Mouse (Mus musculus): ENCODE data around the gene Nudt4. TPM values are rescaled to one million over a fixed set of nuclear protein-coding genes. Genes with fewer than 3 reads are reported as not detected.

The Nudt4 gene
- polyA plus RNA-seq, 1 experiment: 15.9 TPM

DNA sequence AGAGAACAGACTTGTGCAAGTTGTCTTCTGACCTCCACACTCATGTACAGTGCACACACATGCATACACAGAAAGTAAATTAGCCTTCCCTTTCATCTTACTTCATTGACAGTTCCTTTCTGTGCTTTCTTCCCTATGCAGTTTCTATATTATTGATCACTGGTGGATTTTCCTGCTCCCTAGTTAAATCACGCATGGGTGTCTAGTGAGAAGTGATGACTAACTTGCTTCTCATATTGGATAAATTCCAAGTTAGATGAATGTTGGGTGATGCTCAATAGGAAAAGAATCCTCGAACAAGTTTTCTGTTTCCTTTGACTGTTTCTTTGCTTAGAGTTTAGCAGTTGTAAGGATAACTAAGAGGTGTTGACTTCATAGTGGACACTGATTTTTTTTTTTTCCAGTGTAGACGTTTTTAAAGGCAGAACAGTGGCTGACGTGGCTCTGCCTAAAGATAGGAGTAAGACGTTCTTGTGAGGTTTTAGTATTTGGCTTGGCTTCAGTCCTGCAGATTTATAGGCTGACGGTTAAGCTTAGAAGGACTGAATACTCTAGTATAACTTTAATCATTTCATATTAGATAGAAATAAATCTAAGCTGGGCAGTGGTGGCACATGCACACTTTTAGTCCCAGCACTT lies 38.8 kb downstream of the Nudt4 start:
- TF ChIP-seq POLR2A (IDR thresholded peaks at IDR 0.05; ENCODE audit: control insufficient read depth, extremely low read depth, insufficient read depth, low read length, poor library complexity): no peak
- no peak for TF ChIP-seq CTCF (IDR thresholded peaks at IDR 0.05; ENCODE audit: borderline replicate concordance, control insufficient read depth, extremely low read depth, insufficient read depth, low read length, poor library complexity)
- WGBS: 89% methylated on average over 6 of the region's 6 CpGs

GRCm38 (mm10) chr10:95517656-95518055 lies 46.3 kb downstream of the Nudt4 start:
- WGBS: 97% methylated on average over 6 of the region's 6 CpGs
- no peak for TF ChIP-seq POLR2A (IDR thresholded peaks at IDR 0.05; ENCODE audit: control insufficient read depth, extremely low read depth, insufficient read depth, low read length, poor library complexity)
- TF ChIP-seq CTCF (IDR thresholded peaks at IDR 0.05; ENCODE audit: borderline replicate concordance, control insufficient read depth, extremely low read depth, insufficient read depth, low read length, poor library complexity): no peak
- no peaks in the 10 kb centered on the region for H3K36me3 ChIP-seq (ENCODE audit: control insufficient read depth, insufficient read depth, low read length)
- no peaks in the 10 kb centered on the region for H3K27me3 ChIP-seq (ENCODE audit: control insufficient read depth, insufficient read depth, low read length)
- H3K4me3 ChIP-seq (ENCODE audit: control insufficient read depth, insufficient read depth, low read length): no peak overlapping the region
- no peak overlapping the region for H3K27ac ChIP-seq (ENCODE audit: control insufficient read depth, insufficient read depth, low read length)
- DNase-seq: no peak
- H3K4me1 ChIP-seq (replicated peaks; ENCODE audit: control insufficient read depth, insufficient read depth, low read length): peaks cover 10% of the 10 kb centered on the region

More for the DNA sequence above, 38.8 kb downstream of the Nudt4 start:
- no peak overlapping the region for H3K27ac ChIP-seq (ENCODE audit: control insufficient read depth, insufficient read depth, low read length)
- H3K36me3 ChIP-seq (ENCODE audit: control insufficient read depth, insufficient read depth, low read length): no peaks in the 10 kb centered on the region
- no peaks in the 10 kb centered on the region; the same call in 1 of the 2 replicates for H3K4me1 ChIP-seq (replicated peaks; ENCODE audit: control insufficient read depth, insufficient read depth, low read length)
- H3K27me3 ChIP-seq (ENCODE audit: control insufficient read depth, insufficient read depth, low read length): no peaks in the 10 kb centered on the region
- H3K4me3 ChIP-seq (ENCODE audit: control insufficient read depth, insufficient read depth, low read length): no peak overlapping the region
- DNase-seq: no peak

DNA sequence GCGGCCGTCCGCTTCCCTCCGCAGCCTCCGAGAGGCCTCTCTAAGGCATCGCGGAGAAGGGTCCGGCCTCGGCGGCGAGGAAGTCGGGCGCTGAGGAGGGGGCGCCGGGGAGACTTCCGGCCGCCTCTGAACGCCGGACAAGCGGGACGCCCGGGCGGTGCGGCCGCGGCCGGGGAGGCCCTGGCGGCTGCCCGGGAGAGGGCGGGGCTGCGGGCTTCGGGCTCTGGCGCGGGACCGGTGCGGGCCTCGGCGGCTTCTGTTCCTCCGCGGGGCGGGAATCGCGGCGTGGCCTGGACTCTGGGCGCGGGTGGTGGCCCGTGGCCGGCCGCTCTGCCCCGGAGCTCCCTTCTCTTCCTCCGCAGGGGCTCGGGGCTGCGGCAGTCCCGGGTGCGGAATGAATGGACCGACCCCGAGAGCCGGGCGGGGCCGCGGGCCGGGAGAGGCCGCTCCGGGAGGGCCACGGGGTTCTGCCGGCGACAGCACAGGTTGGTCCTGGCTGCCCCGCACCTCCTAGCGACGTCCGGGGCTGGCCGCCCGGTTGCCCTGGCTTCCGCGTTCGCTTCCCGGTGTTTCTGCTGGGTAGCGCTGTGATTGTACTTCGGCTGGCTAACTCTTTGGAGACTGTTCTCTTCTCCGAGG lies 48.5 kb downstream of the Nudt4 start:
- WGBS: under 1% methylated on average over 79 of the region's 80 CpGs
- peaks cover 10% of the 10 kb centered on the region for H3K4me1 ChIP-seq (replicated peaks; ENCODE audit: control insufficient read depth, insufficient read depth, low read length)
- no peaks in the 10 kb centered on the region for H3K27me3 ChIP-seq (ENCODE audit: control insufficient read depth, insufficient read depth, low read length)
- DNase-seq: peak; percentile 57
- no peak overlapping the region for H3K27ac ChIP-seq (ENCODE audit: control insufficient read depth, insufficient read depth, low read length)
- H3K4me3 ChIP-seq (ENCODE audit: control insufficient read depth, insufficient read depth, low read length): peak overlapping the region; percentile 79
- no peaks in the 10 kb centered on the region for H3K36me3 ChIP-seq (ENCODE audit: control insufficient read depth, insufficient read depth, low read length)
- TF ChIP-seq CTCF (IDR thresholded peaks at IDR 0.05; ENCODE audit: borderline replicate concordance, control insufficient read depth, extremely low read depth, insufficient read depth, low read length, poor library complexity) (no peak), POLR2A (IDR thresholded peaks at IDR 0.05; ENCODE audit: control insufficient read depth, extremely low read depth, insufficient read depth, low read length, poor library complexity) (no peak; the same call in 1 of the 2 replicates)

DNA sequence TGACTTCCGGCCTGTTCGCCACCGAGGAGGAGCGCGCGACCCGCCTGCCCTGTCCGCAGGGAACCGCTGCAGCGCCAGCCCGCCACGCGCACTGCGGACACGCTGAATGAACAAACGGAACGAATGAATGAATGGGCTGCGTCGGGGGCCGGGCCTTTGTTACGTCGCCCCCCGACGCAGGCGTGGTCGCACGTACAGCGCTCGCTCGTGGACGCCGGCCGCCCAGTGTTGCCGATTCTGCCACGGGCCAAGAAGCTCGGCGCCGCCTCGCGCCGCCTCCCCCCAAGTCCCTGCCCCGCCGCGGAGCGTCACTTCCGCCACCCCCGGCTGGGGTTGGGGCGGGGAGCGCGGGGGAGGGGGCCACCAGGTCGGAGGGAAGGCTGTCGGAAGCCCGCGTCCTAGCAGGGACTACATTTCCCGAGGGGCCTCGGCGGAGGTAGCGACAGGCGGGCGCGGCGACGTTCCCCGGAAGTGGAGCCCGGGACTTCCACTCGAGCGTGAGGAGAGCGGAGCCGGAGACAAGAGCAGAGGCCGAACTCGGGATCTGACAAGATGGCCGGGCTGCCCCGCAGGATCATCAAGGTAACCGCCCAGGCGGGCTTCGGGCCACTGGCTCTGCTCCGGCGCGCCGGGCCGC lies 49.2 kb downstream of the Nudt4 start, which contains the start of gene Ube2n:
Ube2n (plus strand) TSS at position 490 of the 637 bp plus-strand sequence.
- WGBS: under 1% methylated on average over 81 of the region's 81 CpGs
- Histone ChIP-seq H3K4me3 (ENCODE audit: control insufficient read depth, insufficient read depth, low read length) (peak within 1 kb of the TSS; percentile 79), H3K36me3 (ENCODE audit: control insufficient read depth, insufficient read depth, low read length) (no peaks in the 10 kb centered on the region), H3K4me1 (replicated peaks; ENCODE audit: control insufficient read depth, insufficient read depth, low read length) (peaks cover 10% of the 10 kb centered on the region), H3K27me3 (ENCODE audit: control insufficient read depth, insufficient read depth, low read length) (no peaks in the 10 kb centered on the region), H3K27ac (ENCODE audit: control insufficient read depth, insufficient read depth, low read length) (no peak within 1 kb of the TSS)
- DNase-seq: peak; percentile 97
- TF ChIP-seq POLR2A (IDR thresholded peaks at IDR 0.05; ENCODE audit: control insufficient read depth, extremely low read depth, insufficient read depth, low read length, poor library complexity) (peak; percentile 59; the same call in 1 of the 2 replicates), CTCF (IDR thresholded peaks at IDR 0.05; ENCODE audit: borderline replicate concordance, control insufficient read depth, extremely low read depth, insufficient read depth, low read length, poor library complexity) (0 out of 2 replicates have a peak, but pooled peaks have one; percentile 29)

- TF ChIP-seq CTCF (IDR thresholded peaks at IDR 0.05; ENCODE audit: borderline replicate concordance, control insufficient read depth, extremely low read depth, insufficient read depth, low read length, poor library complexity) (no peak), POLR2A (IDR thresholded peaks at IDR 0.05; ENCODE audit: control insufficient read depth, extremely low read depth, insufficient read depth, low read length, poor library complexity) (no peak)
- H3K27ac ChIP-seq (ENCODE audit: control insufficient read depth, insufficient read depth, low read length): no peak overlapping the region
- no peaks in the 10 kb centered on the region for H3K27me3 ChIP-seq (ENCODE audit: control insufficient read depth, insufficient read depth, low read length)
- peak overlapping the region; percentile 48 for H3K4me3 ChIP-seq (ENCODE audit: control insufficient read depth, insufficient read depth, low read length)
- WGBS: 43% methylated on average over 15 of the region's 15 CpGs
- no peaks in the 10 kb centered on the region for H3K36me3 ChIP-seq (ENCODE audit: control insufficient read depth, insufficient read depth, low read length)
- no peak for DNase-seq
- peaks cover 10% of the 10 kb centered on the region for H3K4me1 ChIP-seq (replicated peaks; ENCODE audit: control insufficient read depth, insufficient read depth, low read length)
Observed at GRCm38 (mm10) chr10:95513768-95514556, 50.0 kb downstream of the Nudt4 start.

GRCm38 (mm10) chr10:95512635-95513034 lies 51.3 kb downstream of the Nudt4 start:
- H3K27me3 ChIP-seq (ENCODE audit: control insufficient read depth, insufficient read depth, low read length): no peaks in the 10 kb centered on the region
- WGBS: 96% methylated on average over 8 of the region's 8 CpGs
- peaks cover 10% of the 10 kb centered on the region for H3K4me1 ChIP-seq (replicated peaks; ENCODE audit: control insufficient read depth, insufficient read depth, low read length)
- no peak for DNase-seq
- no peaks in the 10 kb centered on the region for H3K36me3 ChIP-seq (ENCODE audit: control insufficient read depth, insufficient read depth, low read length)
- no peak overlapping the region for H3K27ac ChIP-seq (ENCODE audit: control insufficient read depth, insufficient read depth, low read length)
- TF ChIP-seq POLR2A (IDR thresholded peaks at IDR 0.05; ENCODE audit: control insufficient read depth, extremely low read depth, insufficient read depth, low read length, poor library complexity) (no peak), CTCF (IDR thresholded peaks at IDR 0.05; ENCODE audit: borderline replicate concordance, control insufficient read depth, extremely low read depth, insufficient read depth, low read length, poor library complexity) (no peak)
- H3K4me3 ChIP-seq (ENCODE audit: control insufficient read depth, insufficient read depth, low read length): no peak overlapping the region

Measured in thymus, adult 2 months (tissue).